Mouse (Mus musculus): ENCODE data around the gene Ccdc141. TPM values are rescaled to one million over a fixed set of nuclear protein-coding genes. Genes with fewer than 3 reads are reported as not detected.
A peak's percentile ranks its signal among the peaks of the same experiment; 100 is the strongest.

The Ccdc141 gene
- total RNA-seq, 2 experiments from 2014 or later, result 21.1 to 30.3 TPM

GRCm38 (mm10) chr2:77091749-77092148, 78.7 kb downstream of the Ccdc141 start:
- intact Hi-C loops (cut with DNase I), result no loop called here

GRCm38 (mm10) chr2:77085313-77085712, 85.1 kb downstream of the Ccdc141 start:
- intact Hi-C loops (cut with DNase I), result no loop called here
- no peak for DNase-seq (ENCODE audit: extremely low spot score in 1 of 2, low spot score in 2 of 2)

More at GRCm38 (mm10) chr2:77091749-77092148, 78.7 kb downstream of the Ccdc141 start:
- no peak for DNase-seq (ENCODE audit: extremely low spot score in 1 of 2, low spot score in 2 of 2)

- intact Hi-C loops (cut with DNase I), result no loop called here
- no peak for DNase-seq (ENCODE audit: extremely low spot score in 1 of 2, low spot score in 2 of 2)
Measured at GRCm38 (mm10) chr2:77084629-77085028, 85.8 kb downstream of the Ccdc141 start.

GRCm38 (mm10) chr2:77081156-77081555, 89.3 kb downstream of the Ccdc141 start:
- intact Hi-C loops (cut with DNase I), result no loop called here

GRCm38 (mm10) chr2:77080657-77081056, 89.8 kb downstream of the Ccdc141 start:
- no peak for DNase-seq (ENCODE audit: extremely low spot score in 1 of 2, low spot score in 2 of 2)
- intact Hi-C loops (cut with DNase I), result no loop called here

More at GRCm38 (mm10) chr2:77081156-77081555, 89.3 kb downstream of the Ccdc141 start:
- DNase-seq (ENCODE audit: extremely low spot score in 1 of 2, low spot score in 2 of 2), result no peak

- DNase-seq (ENCODE audit: extremely low spot score in 1 of 2, low spot score in 2 of 2), result no peak
- intact Hi-C loops (cut with DNase I), result no loop called here
Measured at GRCm38 (mm10) chr2:77078746-77079145, 91.7 kb downstream of the Ccdc141 start.

- DNase-seq (ENCODE audit: extremely low spot score in 1 of 2, low spot score in 2 of 2), result no peak
- intact Hi-C loops (cut with DNase I), result no loop called here
Measured at GRCm38 (mm10) chr2:77074373-77074772, 96.1 kb downstream of the Ccdc141 start.

- peak in 1 of 2 experiments; percentile 34 for DNase-seq (ENCODE audit: extremely low spot score in 1 of 2, low spot score in 2 of 2)
- intact Hi-C loops (cut with DNase I), result no loop called here
Measured at GRCm38 (mm10) chr2:77073930-77074329, 96.5 kb downstream of the Ccdc141 start.

- intact Hi-C loops (cut with DNase I), result loop anchor here (10.0 kb wide), 2 partner anchors 140 to 640 kb away; no protein-coding TSS in a partner anchor
- DNase-seq (ENCODE audit: extremely low spot score in 1 of 2, low spot score in 2 of 2), result peak in 1 of 2 experiments; percentile 23
Measured at GRCm38 (mm10) chr2:77065294-77065693, 105.1 kb downstream of the Ccdc141 start.

GRCm38 (mm10) chr2:77061871-77062270, 108.6 kb downstream of the Ccdc141 start:
- intact Hi-C loops (cut with DNase I), result loop anchor here (5.0 to 10.0 kb wide), 3 partner anchors 143 to 643 kb away; no protein-coding TSS in a partner anchor
- peak; percentile 34 to 72 for DNase-seq (ENCODE audit: extremely low spot score in 1 of 2, low spot score in 2 of 2)

GRCm38 (mm10) chr2:77059596-77059995, 110.8 kb downstream of the Ccdc141 start:
- intact Hi-C loops (cut with DNase I), result no loop called here
- no peak for DNase-seq (ENCODE audit: extremely low spot score in 1 of 2, low spot score in 2 of 2)

- intact Hi-C loops (cut with DNase I), result no loop called here
- DNase-seq (ENCODE audit: extremely low spot score in 1 of 2, low spot score in 2 of 2), result no peak
Measured at GRCm38 (mm10) chr2:77056367-77056766, 114.1 kb downstream of the Ccdc141 start.

GRCm38 (mm10) chr2:77042912-77043311, 127.5 kb downstream of the Ccdc141 start:
- intact Hi-C loops (cut with DNase I), result no loop called here
- DNase-seq (ENCODE audit: extremely low spot score in 1 of 2, low spot score in 2 of 2), result no peak

- no peak for DNase-seq (ENCODE audit: extremely low spot score in 1 of 2, low spot score in 2 of 2)
- intact Hi-C loops (cut with DNase I), result no loop called here
Measured at GRCm38 (mm10) chr2:77039683-77040082, 130.8 kb downstream of the Ccdc141 start.

GRCm38 (mm10) chr2:77039281-77039680, 131.2 kb downstream of the Ccdc141 start:
- intact Hi-C loops (cut with DNase I), result no loop called here
- no peak for DNase-seq (ENCODE audit: extremely low spot score in 1 of 2, low spot score in 2 of 2)

- no peak for DNase-seq (ENCODE audit: extremely low spot score in 1 of 2, low spot score in 2 of 2)
- intact Hi-C loops (cut with DNase I), result no loop called here
Measured at GRCm38 (mm10) chr2:77037211-77037610, 133.2 kb downstream of the Ccdc141 start.

- DNase-seq (ENCODE audit: extremely low spot score in 1 of 2, low spot score in 2 of 2), result no peak
- intact Hi-C loops (cut with DNase I), result no loop called here
Measured at GRCm38 (mm10) chr2:77034112-77034511, 136.3 kb downstream of the Ccdc141 start.

GRCm38 (mm10) chr2:77033322-77034060, 136.9 kb downstream of the Ccdc141 start:
- intact Hi-C loops (cut with DNase I), result no loop called here
- DNase-seq (ENCODE audit: extremely low spot score in 1 of 2, low spot score in 2 of 2), result no peak

GRCm38 (mm10) chr2:77020649-77021048, 149.8 kb downstream of the Ccdc141 start:
- intact Hi-C loops (cut with DNase I), result no loop called here
- DNase-seq (ENCODE audit: extremely low spot score in 1 of 2, low spot score in 2 of 2), result no peak

- intact Hi-C loops (cut with DNase I), result no loop called here
- no peak for DNase-seq (ENCODE audit: extremely low spot score in 1 of 2, low spot score in 2 of 2)
Measured at GRCm38 (mm10) chr2:77017735-77018134, 152.7 kb downstream of the Ccdc141 start.

Data from left cerebral cortex, postnatal 10 days (tissue).